Mouse (Mus musculus): ENCODE measurements around the gene Abcc8. TPM values are rescaled to one million over a fixed set of nuclear protein-coding genes. Genes with fewer than 3 reads are reported as not detected.

Abcc8 gene
- polyA plus RNA-seq, 1 experiment from 2014 or later, result 5.3 TPM

DNA sequence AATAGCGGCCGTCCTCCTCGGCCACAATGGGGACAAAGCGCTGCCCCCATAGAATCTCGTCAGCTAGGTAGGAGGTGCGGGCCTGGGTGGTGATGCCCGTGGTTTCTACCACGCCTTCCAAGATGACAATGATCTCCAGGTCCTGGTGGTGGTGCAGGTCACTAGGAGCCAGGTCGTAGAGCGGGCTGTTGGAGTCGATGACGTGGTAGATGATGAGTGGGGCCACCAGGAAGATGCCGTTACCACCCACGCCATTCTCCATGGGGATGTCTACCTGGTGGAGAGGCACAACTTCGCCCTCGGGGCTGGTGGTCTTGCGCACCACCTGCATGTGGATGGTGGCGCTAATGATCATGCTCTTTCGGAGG lies 80.9 kb downstream of the Abcc8 start:
- no peak overlapping the region for H3K4me3 ChIP-seq (ENCODE audit: low read depth, low read length)
- H3K9me3 ChIP-seq (ENCODE audit: control insufficient read depth, low read length), result no peaks in the 10 kb centered on the region
- no peak overlapping the region for H3K9ac ChIP-seq (ENCODE audit: low read length)
- ATAC-seq (ENCODE audit: insufficient read depth, low FRiP score, low TSS enrichment) (no peak), DNase-seq (ENCODE audit: low spot score) (no peak)
- H3K36me3 ChIP-seq (ENCODE audit: control insufficient read depth, insufficient read depth, low read length), result no peaks in the 10 kb centered on the region
- H3K27ac ChIP-seq (ENCODE audit: low read depth, low read length), result no peak overlapping the region
- no peaks in the 10 kb centered on the region for H3K4me1 ChIP-seq (ENCODE audit: control insufficient read depth, insufficient read depth, low read length)
- 0 out of 2 replicates have a peak, but pooled peaks cover 3% of the 10 kb centered on the region for H3K27me3 ChIP-seq (ENCODE audit: control insufficient read depth, insufficient read depth, low read length)
- H3K4me2 ChIP-seq (ENCODE audit: low read depth), result no peak overlapping the region
- WGBS, result 94% methylated on average over 19 of the region's 19 CpGs

DNA sequence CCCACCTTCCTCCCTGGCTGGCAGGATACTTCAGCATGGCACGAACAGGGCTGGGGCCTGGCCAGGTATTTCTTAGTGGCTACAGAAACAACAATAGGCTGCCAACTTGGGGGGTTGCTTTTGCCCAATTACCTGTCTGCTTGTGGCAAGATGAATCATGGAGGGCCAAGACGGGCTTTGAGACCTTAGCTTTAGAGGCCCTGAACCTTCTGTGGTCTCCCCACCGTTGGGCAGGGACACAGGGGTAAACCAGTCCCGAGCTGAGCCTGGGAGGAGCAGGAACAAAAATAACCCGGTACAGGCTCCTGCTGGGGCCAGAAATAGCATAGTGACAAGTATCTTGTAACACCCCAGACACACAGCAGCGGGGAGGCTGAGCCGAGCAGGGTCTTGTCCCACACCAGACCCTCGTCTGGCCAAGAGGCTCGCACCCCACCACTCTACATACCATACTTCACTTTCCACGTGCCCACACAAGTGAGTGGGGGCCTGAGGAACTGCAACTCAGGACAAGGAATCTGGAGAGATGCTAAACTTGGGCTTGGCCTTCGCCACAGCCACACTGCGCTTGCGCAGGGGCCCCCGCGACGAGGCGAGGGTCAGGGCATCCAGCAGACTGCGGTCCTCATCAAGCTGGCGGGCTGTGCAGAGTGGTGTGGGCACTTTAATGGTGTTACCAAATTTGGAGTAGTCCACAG lies 81.5 kb downstream of the Abcc8 start:
- WGBS, result 89% methylated on average over 19 of the region's 19 CpGs
- H3K27ac ChIP-seq (ENCODE audit: low read depth, low read length), result no peak overlapping the region
- H3K4me1 ChIP-seq (ENCODE audit: control insufficient read depth, insufficient read depth, low read length), result no peaks in the 10 kb centered on the region
- no peak overlapping the region for H3K4me2 ChIP-seq (ENCODE audit: low read depth)
- ATAC-seq (ENCODE audit: insufficient read depth, low FRiP score, low TSS enrichment), result no peak
- H3K4me3 ChIP-seq (ENCODE audit: low read depth, low read length), result no peak overlapping the region
- H3K9ac ChIP-seq (ENCODE audit: low read length), result no peak overlapping the region
- 0 out of 2 replicates have a peak, but pooled peaks cover 3% of the 10 kb centered on the region for H3K27me3 ChIP-seq (ENCODE audit: control insufficient read depth, insufficient read depth, low read length)
- DNase-seq (ENCODE audit: low spot score), result no peak
- no peaks in the 10 kb centered on the region for H3K9me3 ChIP-seq (ENCODE audit: control insufficient read depth, low read length)
- no peaks in the 10 kb centered on the region for H3K36me3 ChIP-seq (ENCODE audit: control insufficient read depth, insufficient read depth, low read length)

- H3K27me3 ChIP-seq (ENCODE audit: control insufficient read depth, insufficient read depth, low read length), result 0 out of 2 replicates have a peak, but pooled peaks cover 3% of the 10 kb centered on the region
- no peaks in the 10 kb centered on the region for H3K4me1 ChIP-seq (ENCODE audit: control insufficient read depth, insufficient read depth, low read length)
- H3K9me3 ChIP-seq (ENCODE audit: control insufficient read depth, low read length), result no peaks in the 10 kb centered on the region
- no peak overlapping the region for H3K4me2 ChIP-seq (ENCODE audit: low read depth)
- ATAC-seq (ENCODE audit: insufficient read depth, low FRiP score, low TSS enrichment) (no peak), DNase-seq (ENCODE audit: low spot score) (no peak)
- WGBS, result 75% methylated on average over 4 of the region's 4 CpGs
- H3K27ac ChIP-seq (ENCODE audit: low read depth, low read length), result no peak overlapping the region
- no peak overlapping the region for H3K4me3 ChIP-seq (ENCODE audit: low read depth, low read length)
- H3K36me3 ChIP-seq (ENCODE audit: control insufficient read depth, insufficient read depth, low read length), result no peaks in the 10 kb centered on the region
- H3K9ac ChIP-seq (ENCODE audit: low read length), result no peak overlapping the region
These were observed 82.5 kb downstream of the Abcc8 start for GRCm38 (mm10) chr7:46097319-46097783.

DNA sequence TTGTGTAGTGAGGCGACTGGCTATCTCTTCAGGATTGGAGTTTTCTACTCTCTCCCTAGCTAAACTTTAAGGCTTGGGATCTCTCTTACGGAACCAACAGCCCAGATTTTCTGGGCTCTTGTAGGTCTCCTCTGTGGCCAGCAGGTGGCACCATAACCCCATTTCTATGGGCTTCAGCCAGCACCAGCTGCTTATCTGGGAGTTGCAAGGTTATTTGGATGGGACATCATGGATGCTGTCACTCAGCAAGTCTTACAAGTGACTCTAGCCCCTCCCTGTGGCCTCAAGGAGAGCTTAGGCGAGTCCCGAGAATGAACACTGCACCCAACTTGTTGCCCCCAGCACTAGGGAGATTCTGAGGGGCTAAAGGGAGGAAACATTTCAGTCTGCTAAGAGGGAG lies 83.7 kb downstream of the Abcc8 start:
- 0 out of 2 replicates have a peak, but pooled peaks cover 3% of the 10 kb centered on the region for H3K27me3 ChIP-seq (ENCODE audit: control insufficient read depth, insufficient read depth, low read length)
- no peak for ATAC-seq (ENCODE audit: insufficient read depth, low FRiP score, low TSS enrichment)
- 8% methylated on average over 4 of the region's 4 CpGs for WGBS

GRCm38 (mm10) chr7:46092803-46093202 lies 87.0 kb downstream of the Abcc8 start:
- no peaks in the 10 kb centered on the region for H3K36me3 ChIP-seq (ENCODE audit: control insufficient read depth, insufficient read depth, low read length)
- no peaks in the 10 kb centered on the region for H3K4me1 ChIP-seq (ENCODE audit: control insufficient read depth, insufficient read depth, low read length)
- no peak for ATAC-seq (ENCODE audit: insufficient read depth, low FRiP score, low TSS enrichment)
- WGBS, result 45% methylated on average over 8 of the region's 8 CpGs
- DNase-seq (ENCODE audit: low spot score), result no peak
- H3K9ac ChIP-seq (ENCODE audit: low read length), result no peak overlapping the region
- no peaks in the 10 kb centered on the region for H3K27me3 ChIP-seq (ENCODE audit: control insufficient read depth, insufficient read depth, low read length)
- H3K9me3 ChIP-seq (ENCODE audit: control insufficient read depth, low read length), result no peaks in the 10 kb centered on the region
- H3K4me2 ChIP-seq (ENCODE audit: low read depth), result no peak overlapping the region
- no peak overlapping the region for H3K27ac ChIP-seq (ENCODE audit: low read depth, low read length)
- no peak overlapping the region for H3K4me3 ChIP-seq (ENCODE audit: low read depth, low read length)

More for the DNA sequence above, 83.7 kb downstream of the Abcc8 start:
- no peak overlapping the region for H3K27ac ChIP-seq (ENCODE audit: low read depth, low read length)
- DNase-seq (ENCODE audit: low spot score), result peak; percentile 76
- H3K36me3 ChIP-seq (ENCODE audit: control insufficient read depth, insufficient read depth, low read length), result no peaks in the 10 kb centered on the region
- H3K4me2 ChIP-seq (ENCODE audit: low read depth), result no peak overlapping the region
- no peaks in the 10 kb centered on the region for H3K9me3 ChIP-seq (ENCODE audit: control insufficient read depth, low read length)
- no peaks in the 10 kb centered on the region for H3K4me1 ChIP-seq (ENCODE audit: control insufficient read depth, insufficient read depth, low read length)
- no peak overlapping the region for H3K4me3 ChIP-seq (ENCODE audit: low read depth, low read length)
- no peak overlapping the region for H3K9ac ChIP-seq (ENCODE audit: low read length)

- H3K9ac ChIP-seq (ENCODE audit: low read length), result no peak overlapping the region
- H3K27me3 ChIP-seq (ENCODE audit: control insufficient read depth, insufficient read depth, low read length), result no peaks in the 10 kb centered on the region
- ATAC-seq (ENCODE audit: insufficient read depth, low FRiP score, low TSS enrichment), result no peak
- WGBS, result 89% methylated on average over 6 of the region's 6 CpGs
- no peaks in the 10 kb centered on the region for H3K9me3 ChIP-seq (ENCODE audit: control insufficient read depth, low read length)
- no peak overlapping the region for H3K4me2 ChIP-seq (ENCODE audit: low read depth)
- no peak overlapping the region for H3K27ac ChIP-seq (ENCODE audit: low read depth, low read length)
- 0 out of 2 replicates have a peak, but pooled peaks cover 2% of the 10 kb centered on the region for H3K36me3 ChIP-seq (ENCODE audit: control insufficient read depth, insufficient read depth, low read length)
- H3K4me1 ChIP-seq (ENCODE audit: control insufficient read depth, insufficient read depth, low read length), result no peaks in the 10 kb centered on the region
- no peak for DNase-seq (ENCODE audit: low spot score)
- H3K4me3 ChIP-seq (ENCODE audit: low read depth, low read length), result no peak overlapping the region
These were observed 91.6 kb downstream of the Abcc8 start for GRCm38 (mm10) chr7:46088241-46088640.

- WGBS, result 89% methylated on average over 6 of the region's 6 CpGs
- no peaks in the 10 kb centered on the region for H3K27me3 ChIP-seq (ENCODE audit: control insufficient read depth, insufficient read depth, low read length)
These were observed 93.5 kb downstream of the Abcc8 start for GRCm38 (mm10) chr7:46086378-46086777.

GRCm38 (mm10) chr7:46084839-46085513 lies 94.9 kb downstream of the Abcc8 start:
- no peak for ATAC-seq (ENCODE audit: insufficient read depth, low FRiP score, low TSS enrichment)
- Histone ChIP-seq H3K9ac (ENCODE audit: low read length) (no peak overlapping the region), H3K27me3 (ENCODE audit: control insufficient read depth, insufficient read depth, low read length) (no peaks in the 10 kb centered on the region), H3K36me3 (ENCODE audit: control insufficient read depth, insufficient read depth, low read length) (peaks cover 8% of the 10 kb centered on the region), H3K4me2 (ENCODE audit: low read depth) (no peak overlapping the region), H3K4me3 (ENCODE audit: low read depth, low read length) (no peak overlapping the region), H3K4me1 (ENCODE audit: control insufficient read depth, insufficient read depth, low read length) (no peaks in the 10 kb centered on the region), H3K9me3 (ENCODE audit: control insufficient read depth, low read length) (no peaks in the 10 kb centered on the region), H3K27ac (ENCODE audit: low read depth, low read length) (no peak overlapping the region)
- no peak for DNase-seq (ENCODE audit: low spot score)
- WGBS, result 82% methylated on average over 16 of the region's 16 CpGs

More at GRCm38 (mm10) chr7:46086378-46086777, 93.5 kb downstream of the Abcc8 start:
- no peak overlapping the region for H3K4me3 ChIP-seq (ENCODE audit: low read depth, low read length)
- H3K4me2 ChIP-seq (ENCODE audit: low read depth), result no peak overlapping the region
- no peaks in the 10 kb centered on the region for H3K9me3 ChIP-seq (ENCODE audit: control insufficient read depth, low read length)
- no peak overlapping the region for H3K9ac ChIP-seq (ENCODE audit: low read length)
- peaks cover 5% of the 10 kb centered on the region for H3K36me3 ChIP-seq (ENCODE audit: control insufficient read depth, insufficient read depth, low read length)
- no peak overlapping the region for H3K27ac ChIP-seq (ENCODE audit: low read depth, low read length)
- DNase-seq (ENCODE audit: low spot score) (no peak), ATAC-seq (ENCODE audit: insufficient read depth, low FRiP score, low TSS enrichment) (no peak)
- no peaks in the 10 kb centered on the region for H3K4me1 ChIP-seq (ENCODE audit: control insufficient read depth, insufficient read depth, low read length)

DNA sequence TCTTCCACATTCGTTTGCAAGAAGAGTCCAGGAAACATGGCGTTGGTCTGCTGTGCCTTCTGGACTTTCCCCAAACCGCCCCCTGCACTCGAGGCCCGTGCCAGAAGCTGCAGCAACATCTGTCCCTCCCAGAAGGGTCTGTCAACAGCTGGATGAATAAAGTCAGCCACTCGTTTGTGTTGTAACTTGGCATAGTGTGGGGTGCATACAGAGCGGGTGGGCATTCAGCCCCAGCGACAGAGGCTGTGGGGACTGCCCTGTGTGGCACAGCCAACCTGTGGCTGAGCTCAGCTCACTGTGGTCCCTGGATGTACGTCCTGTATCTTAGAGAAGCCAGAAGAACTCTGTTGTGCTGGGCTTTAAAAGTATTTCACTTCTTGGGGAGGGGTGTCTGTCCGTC lies 95.8 kb downstream of the Abcc8 start:
- peaks cover 9% of the 10 kb centered on the region for H3K36me3 ChIP-seq (ENCODE audit: control insufficient read depth, insufficient read depth, low read length)
- no peak overlapping the region for H3K27ac ChIP-seq (ENCODE audit: low read depth, low read length)
- H3K4me1 ChIP-seq (ENCODE audit: control insufficient read depth, insufficient read depth, low read length), result no peaks in the 10 kb centered on the region
- whole genome bisulfite sequencing, result 92% methylated on average over 10 of the region's 10 CpGs
- DNase-seq (ENCODE audit: low spot score) (no peak), ATAC-seq (ENCODE audit: insufficient read depth, low FRiP score, low TSS enrichment) (no peak)
- H3K4me2 ChIP-seq (ENCODE audit: low read depth), result no peak overlapping the region
- no peak overlapping the region for H3K9ac ChIP-seq (ENCODE audit: low read length)
- no peaks in the 10 kb centered on the region for H3K27me3 ChIP-seq (ENCODE audit: control insufficient read depth, insufficient read depth, low read length)
- no peak overlapping the region for H3K4me3 ChIP-seq (ENCODE audit: low read depth, low read length)
- H3K9me3 ChIP-seq (ENCODE audit: control insufficient read depth, low read length), result no peaks in the 10 kb centered on the region

Data from neural tube, embryonic 11.5 days (tissue).